Mouse (Mus musculus): ENCODE results near the gene Syvn1. TPM values are rescaled to one million over a fixed set of nuclear protein-coding genes. Genes with fewer than 3 reads are reported as not detected.

Gene Syvn1
- polyA plus RNA-seq, 1 experiment, result 27.5 TPM

DNA sequence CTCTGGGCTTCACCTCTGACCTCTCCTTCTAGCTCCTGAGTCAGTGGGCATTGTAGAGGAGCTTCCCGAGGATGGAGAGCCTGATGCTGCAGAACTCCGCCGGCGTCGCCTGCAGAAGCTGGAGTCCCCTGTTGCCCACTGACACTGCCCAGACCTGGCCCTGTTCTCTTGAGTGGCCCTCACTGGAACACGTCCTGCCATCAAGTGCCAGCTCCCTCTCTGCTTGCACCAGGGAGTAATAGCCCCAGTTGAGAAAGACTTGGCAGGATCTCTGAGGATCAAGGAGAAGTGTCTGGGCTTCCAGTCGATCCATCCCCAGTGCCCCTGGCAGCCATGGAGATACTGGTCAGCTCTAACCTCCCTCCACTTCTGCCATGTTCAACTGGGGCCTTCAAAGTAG lies 6.1 kb downstream of the Syvn1 start:
- TF ChIP-seq CTCF (IDR thresholded peaks at IDR 0.05; ENCODE audit: extremely low read depth, insufficient read depth, low read length) (no peak), POLR2A (IDR thresholded peaks at IDR 0.05; ENCODE audit: extremely low read depth, insufficient read depth, low read length) (no peak)
- Histone ChIP-seq H3K27ac (ENCODE audit: insufficient read depth, low read length) (no peak overlapping the region), H3K4me3 (ENCODE audit: insufficient read depth, low read length) (no peak overlapping the region), H3K4me1 (ENCODE audit: control insufficient read depth, insufficient read depth, low read length) (peaks cover 5% of the 10 kb centered on the region)

DNA sequence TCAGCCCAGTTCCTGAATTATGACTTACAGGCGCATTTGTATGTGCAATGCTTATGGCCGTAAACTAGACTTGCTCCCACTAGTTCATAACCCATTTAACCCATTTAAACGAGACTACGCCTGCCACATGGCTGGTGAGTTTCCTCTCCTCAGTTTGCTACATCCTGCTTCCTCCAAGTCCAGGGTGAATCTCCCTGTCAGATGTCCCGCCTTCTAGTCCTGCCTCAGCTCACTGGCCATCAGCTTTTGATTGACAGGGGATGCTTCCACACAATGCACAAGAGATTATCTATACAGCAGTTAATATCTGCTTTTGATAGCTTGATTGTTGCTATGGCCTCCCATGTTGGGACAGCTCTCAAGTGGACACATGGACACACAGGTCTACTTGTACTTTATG lies 7.9 kb downstream of the Syvn1 start:
- Histone ChIP-seq H3K4me3 (ENCODE audit: insufficient read depth, low read length) (no peak overlapping the region), H3K27ac (ENCODE audit: insufficient read depth, low read length) (no peak overlapping the region), H3K4me1 (ENCODE audit: control insufficient read depth, insufficient read depth, low read length) (peaks cover 3% of the 10 kb centered on the region; the same call in 1 of the 2 replicates)
- TF ChIP-seq POLR2A (IDR thresholded peaks at IDR 0.05; ENCODE audit: extremely low read depth, insufficient read depth, low read length) (no peak), CTCF (IDR thresholded peaks at IDR 0.05; ENCODE audit: extremely low read depth, insufficient read depth, low read length) (no peak)

DNA sequence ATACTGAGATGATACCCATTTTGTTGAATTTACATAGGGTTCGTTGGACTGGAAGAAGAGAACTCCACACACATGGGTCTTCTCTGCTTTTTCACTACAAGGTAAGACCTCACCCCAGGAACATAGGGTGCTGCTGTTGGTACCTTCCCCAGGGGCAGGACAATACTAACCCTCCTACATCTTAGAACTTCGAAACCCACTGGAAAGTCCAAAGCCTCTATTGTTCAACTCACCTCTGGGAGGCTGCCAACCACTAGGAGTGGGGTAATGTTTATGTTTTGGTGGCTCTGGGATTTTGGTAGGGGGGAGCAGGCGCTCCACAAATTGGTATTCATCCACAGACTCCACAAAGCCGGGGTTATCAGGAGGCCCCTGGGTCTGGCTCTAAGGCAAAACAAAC lies 10.3 kb downstream of the Syvn1 start:
- TF ChIP-seq POLR2A (IDR thresholded peaks at IDR 0.05; ENCODE audit: extremely low read depth, insufficient read depth, low read length) (no peak), CTCF (IDR thresholded peaks at IDR 0.05; ENCODE audit: extremely low read depth, insufficient read depth, low read length) (no peak)
- Histone ChIP-seq H3K4me1 (ENCODE audit: control insufficient read depth, insufficient read depth, low read length) (peaks cover 3% of the 10 kb centered on the region; the same call in 1 of the 2 replicates), H3K4me3 (ENCODE audit: insufficient read depth, low read length) (peak overlapping the region; percentile 57; the same call in 1 of the 2 replicates), H3K27ac (ENCODE audit: insufficient read depth, low read length) (no peak overlapping the region)

DNA sequence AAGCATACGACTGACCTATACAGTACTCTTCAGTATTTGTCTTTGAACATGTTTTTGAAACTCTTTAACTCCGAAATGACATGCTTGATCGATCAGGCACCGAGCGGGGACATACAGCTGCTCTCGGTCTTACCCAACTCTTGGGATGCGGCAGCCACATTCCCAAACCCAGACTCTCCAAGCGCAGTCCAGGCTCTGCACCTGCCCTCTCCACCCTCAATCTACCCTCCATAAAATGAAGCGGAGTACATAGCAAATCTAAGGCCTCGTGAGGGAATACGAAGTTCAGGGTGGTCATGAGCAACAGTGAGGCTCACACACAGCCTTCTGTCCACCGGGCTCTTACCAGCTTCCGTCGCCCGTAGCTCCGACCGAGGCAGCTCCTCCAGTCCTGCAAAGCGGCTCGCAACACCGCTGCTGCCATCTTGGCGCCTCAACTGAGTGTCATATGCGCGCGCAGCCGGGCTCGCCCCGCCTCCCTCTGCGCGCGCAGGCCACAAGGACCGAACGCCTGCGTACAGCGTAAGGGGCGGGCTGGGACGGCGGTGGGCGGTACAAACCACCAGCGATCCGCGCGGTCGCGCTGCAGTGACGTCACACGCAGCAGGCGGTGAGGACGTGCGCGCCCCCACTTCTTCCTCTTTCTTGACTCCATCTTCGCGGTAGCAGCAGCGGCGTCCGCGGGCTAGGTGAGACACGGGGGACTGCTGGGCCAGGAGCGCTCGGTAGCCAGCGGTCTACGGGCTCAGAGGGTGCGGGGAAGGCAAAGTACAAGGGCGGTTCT lies 11.1 kb downstream of the Syvn1 start, which contains the start of the genes Mrpl49 and Fau:
Mrpl49 (minus strand) TSS at position 473 of the 784 bp plus-strand sequence.
Fau (plus strand) TSS at position 532 of the 784 bp plus-strand sequence.
- Histone ChIP-seq H3K4me3 (ENCODE audit: insufficient read depth, low read length) (peak within 1 kb of the TSS; percentile 57), H3K27ac (ENCODE audit: insufficient read depth, low read length) (peak within 1 kb of the TSS; percentile 66), H3K4me1 (ENCODE audit: control insufficient read depth, insufficient read depth, low read length) (peaks cover 5% of the 10 kb centered on the region; the same call in 1 of the 2 replicates)
- TF ChIP-seq CTCF (IDR thresholded peaks at IDR 0.05; ENCODE audit: extremely low read depth, insufficient read depth, low read length) (no peak), POLR2A (IDR thresholded peaks at IDR 0.05; ENCODE audit: extremely low read depth, insufficient read depth, low read length) (peak; percentile 83; the same call in 1 of the 2 replicates)

DNA sequence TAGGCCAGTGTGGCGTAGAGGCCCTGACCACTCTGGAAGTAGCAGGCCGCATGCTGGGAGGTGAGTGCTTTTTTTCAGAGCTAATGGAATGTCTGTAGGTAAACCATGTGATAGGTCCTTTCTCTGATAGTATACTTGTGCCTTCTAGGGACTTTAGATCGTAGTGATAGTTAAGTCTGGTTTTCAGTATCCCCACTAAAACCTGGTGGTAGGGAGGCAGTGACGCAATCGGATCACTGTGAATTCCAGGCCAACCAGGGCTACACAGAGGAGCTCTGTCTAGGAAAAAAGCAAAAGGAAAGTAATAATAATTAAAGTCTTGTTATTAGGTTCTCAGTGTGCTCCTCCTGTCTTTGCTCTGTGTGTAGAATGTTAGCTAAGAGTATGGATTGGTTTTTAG lies 12.1 kb downstream of the Syvn1 start:
- Histone ChIP-seq H3K4me1 (ENCODE audit: control insufficient read depth, insufficient read depth, low read length) (peaks cover 7% of the 10 kb centered on the region; the same call in 1 of the 2 replicates), H3K27ac (ENCODE audit: insufficient read depth, low read length) (no peak overlapping the region), H3K4me3 (ENCODE audit: insufficient read depth, low read length) (peak overlapping the region; percentile 57)
- TF ChIP-seq CTCF (IDR thresholded peaks at IDR 0.05; ENCODE audit: extremely low read depth, insufficient read depth, low read length), result no peak
- no peak for TF ChIP-seq POLR2A (IDR thresholded peaks at IDR 0.05; ENCODE audit: extremely low read depth, insufficient read depth, low read length)

DNA sequence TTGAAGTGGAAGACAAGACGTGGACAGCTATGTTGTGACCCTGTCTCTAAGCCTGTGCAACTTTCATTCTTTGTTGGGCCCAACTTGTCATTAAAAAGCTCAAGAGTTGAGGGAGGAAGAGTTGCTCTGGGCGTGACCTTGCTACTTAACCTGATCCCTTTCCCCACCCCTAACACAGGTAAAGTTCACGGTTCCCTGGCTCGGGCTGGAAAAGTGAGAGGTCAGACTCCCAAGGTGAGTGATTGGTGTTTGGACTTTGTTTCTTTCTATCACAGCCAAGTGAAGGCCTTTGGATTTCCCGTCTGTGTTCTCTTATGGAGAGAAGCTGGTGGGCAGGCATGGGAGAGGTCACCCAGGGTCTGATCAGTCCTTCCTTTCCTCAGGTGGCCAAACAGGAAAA lies 12.6 kb downstream of the Syvn1 start:
- TF ChIP-seq CTCF (IDR thresholded peaks at IDR 0.05; ENCODE audit: extremely low read depth, insufficient read depth, low read length), result no peak
- no peak for TF ChIP-seq POLR2A (IDR thresholded peaks at IDR 0.05; ENCODE audit: extremely low read depth, insufficient read depth, low read length)
- Histone ChIP-seq H3K4me3 (ENCODE audit: insufficient read depth, low read length) (peak overlapping the region; percentile 57; the same call in 1 of the 2 replicates), H3K4me1 (ENCODE audit: control insufficient read depth, insufficient read depth, low read length) (peaks cover 7% of the 10 kb centered on the region; the same call in 1 of the 2 replicates), H3K27ac (ENCODE audit: insufficient read depth, low read length) (no peak overlapping the region)

DNA sequence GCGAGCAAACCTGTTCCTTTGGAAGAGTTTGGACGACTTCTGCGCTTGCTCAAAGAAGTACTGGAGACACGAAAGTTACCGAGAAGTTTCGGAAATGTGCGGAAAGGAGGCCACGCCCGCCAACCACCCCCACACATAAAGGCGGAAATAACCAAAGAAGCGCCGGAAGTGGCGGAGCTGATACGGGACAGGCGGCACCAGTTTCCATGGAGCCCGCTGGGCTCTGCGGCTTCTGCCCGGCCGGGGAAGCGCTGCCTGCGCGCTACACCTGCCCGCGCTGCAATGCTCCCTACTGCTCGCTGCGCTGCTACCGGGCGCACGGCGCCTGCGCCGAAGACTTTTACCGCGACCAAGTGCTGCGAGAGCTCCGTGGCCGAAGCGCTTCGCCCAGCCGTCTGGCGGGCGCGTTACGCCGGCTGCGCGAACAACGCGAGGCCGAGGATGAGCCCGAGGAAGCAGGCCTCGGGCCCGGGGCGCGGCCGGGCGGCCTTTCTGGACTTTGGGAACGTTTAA lies 14.7 kb downstream of the Syvn1 start, which contains the start of gene Znhit2:
Znhit2 (plus strand) TSS at position 172 of the 513 bp plus-strand sequence.
- peaks cover 7% of the 10 kb centered on the region; the same call in 1 of the 2 replicates for H3K4me1 ChIP-seq (ENCODE audit: control insufficient read depth, insufficient read depth, low read length)
- TF ChIP-seq POLR2A (IDR thresholded peaks at IDR 0.05; ENCODE audit: extremely low read depth, insufficient read depth, low read length) (peak; percentile 63; the same call in 1 of the 2 replicates), CTCF (IDR thresholded peaks at IDR 0.05; ENCODE audit: extremely low read depth, insufficient read depth, low read length) (no peak)

DNA sequence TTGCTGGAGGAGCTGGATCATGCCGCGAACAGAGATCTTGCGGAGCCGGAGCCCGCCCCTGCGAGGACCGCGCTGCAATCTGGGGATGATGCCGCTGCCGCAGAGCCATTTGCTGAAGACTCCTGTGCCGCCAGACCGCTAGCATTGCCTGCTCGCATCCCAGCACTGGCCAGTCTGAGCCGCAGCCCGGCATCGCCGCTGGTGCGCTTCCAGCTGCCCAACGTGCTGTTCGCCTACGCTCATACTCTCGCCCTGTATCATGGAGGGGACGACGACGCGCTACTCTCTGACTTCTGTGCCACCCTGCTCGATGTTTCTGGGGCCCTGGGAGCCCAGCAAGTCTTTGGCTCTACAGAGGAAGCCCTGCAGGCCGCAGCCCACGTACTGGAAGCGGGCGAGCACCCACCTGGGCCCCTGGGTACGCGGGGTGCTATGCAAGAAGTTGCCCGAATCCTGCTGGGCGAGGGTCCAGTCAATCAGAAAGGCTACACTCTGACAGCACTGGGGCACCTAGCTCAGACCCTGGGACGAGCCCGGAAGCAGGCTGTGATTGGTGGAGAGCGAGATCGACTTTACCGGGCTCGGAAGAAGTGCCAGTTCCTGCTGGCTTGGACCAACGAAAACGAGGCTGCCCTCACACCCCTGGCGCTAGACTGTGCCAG lies 15.4 kb downstream of the Syvn1 start:
- TF ChIP-seq POLR2A (IDR thresholded peaks at IDR 0.05; ENCODE audit: extremely low read depth, insufficient read depth, low read length) (peak; percentile 35; the same call in 1 of the 2 replicates), CTCF (IDR thresholded peaks at IDR 0.05; ENCODE audit: extremely low read depth, insufficient read depth, low read length) (no peak)
- Histone ChIP-seq H3K27ac (ENCODE audit: insufficient read depth, low read length) (peak overlapping the region; percentile 61), H3K4me3 (ENCODE audit: insufficient read depth, low read length) (peak overlapping the region; percentile 67), H3K4me1 (ENCODE audit: control insufficient read depth, insufficient read depth, low read length) (peaks cover 7% of the 10 kb centered on the region)

More for the DNA sequence above, 14.7 kb downstream of the Syvn1 start, which contains the start of gene Znhit2:
- peak within 1 kb of the TSS; percentile 67 for H3K4me3 ChIP-seq (ENCODE audit: insufficient read depth, low read length)
- peak within 1 kb of the TSS; percentile 61 for H3K27ac ChIP-seq (ENCODE audit: insufficient read depth, low read length)

DNA sequence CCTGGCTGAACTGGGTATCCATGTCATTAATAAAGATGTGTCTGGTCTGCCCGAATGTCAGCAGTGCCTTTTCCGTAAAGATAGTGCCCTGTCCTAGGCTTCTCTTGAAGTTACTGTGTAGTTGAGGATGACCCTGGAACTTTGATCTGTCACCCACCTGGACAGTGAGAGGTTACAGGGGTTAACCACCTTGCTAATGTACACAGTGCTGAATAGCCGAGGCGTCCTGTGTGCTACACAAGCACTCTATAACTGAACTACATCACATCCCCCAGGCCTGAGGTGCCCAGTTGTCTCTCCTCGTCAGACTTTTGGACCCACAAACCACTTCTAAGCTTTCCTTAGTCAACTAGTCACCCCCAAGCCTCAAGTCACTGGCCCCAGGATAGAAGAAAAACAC lies 16.0 kb downstream of the Syvn1 start:
- Histone ChIP-seq H3K4me1 (ENCODE audit: control insufficient read depth, insufficient read depth, low read length) (peaks cover 7% of the 10 kb centered on the region), H3K27ac (ENCODE audit: insufficient read depth, low read length) (no peak overlapping the region), H3K4me3 (ENCODE audit: insufficient read depth, low read length) (peak overlapping the region; percentile 67)
- TF ChIP-seq POLR2A (IDR thresholded peaks at IDR 0.05; ENCODE audit: extremely low read depth, insufficient read depth, low read length) (0 out of 2 replicates have a peak, but pooled peaks have one; percentile 3), CTCF (IDR thresholded peaks at IDR 0.05; ENCODE audit: extremely low read depth, insufficient read depth, low read length) (no peak)

All from cortical plate, adult 2 months (tissue).